Mouse (Mus musculus) megakaryocyte-erythroid progenitor cell, adult 5-6 weeks (primary cell): ENCODE measurements at regions not wholly inside any gene's neighbourhood (a gene's known extent, or its start where the extent isn't known, plus 50 kb on each side); places are given as distances from the start of the nearest gene placed in this dataset.
"Not testable (repeated sequence)": the region's sequence is repeated elsewhere in the genome, so short reads cannot be mapped to it uniquely, and the experiment has no call there.

Experiments
- ATAC-seq: replicated peaks from 2 replicates; pipeline ENCODE4 v1.8.0; 2016; ENCODE audit warnings: mild to moderate bottlenecking, inconsistent platforms; ENCODE audit not compliant: severe bottlenecking, poor library complexity, low FRiP score, low TSS enrichment

DNA sequence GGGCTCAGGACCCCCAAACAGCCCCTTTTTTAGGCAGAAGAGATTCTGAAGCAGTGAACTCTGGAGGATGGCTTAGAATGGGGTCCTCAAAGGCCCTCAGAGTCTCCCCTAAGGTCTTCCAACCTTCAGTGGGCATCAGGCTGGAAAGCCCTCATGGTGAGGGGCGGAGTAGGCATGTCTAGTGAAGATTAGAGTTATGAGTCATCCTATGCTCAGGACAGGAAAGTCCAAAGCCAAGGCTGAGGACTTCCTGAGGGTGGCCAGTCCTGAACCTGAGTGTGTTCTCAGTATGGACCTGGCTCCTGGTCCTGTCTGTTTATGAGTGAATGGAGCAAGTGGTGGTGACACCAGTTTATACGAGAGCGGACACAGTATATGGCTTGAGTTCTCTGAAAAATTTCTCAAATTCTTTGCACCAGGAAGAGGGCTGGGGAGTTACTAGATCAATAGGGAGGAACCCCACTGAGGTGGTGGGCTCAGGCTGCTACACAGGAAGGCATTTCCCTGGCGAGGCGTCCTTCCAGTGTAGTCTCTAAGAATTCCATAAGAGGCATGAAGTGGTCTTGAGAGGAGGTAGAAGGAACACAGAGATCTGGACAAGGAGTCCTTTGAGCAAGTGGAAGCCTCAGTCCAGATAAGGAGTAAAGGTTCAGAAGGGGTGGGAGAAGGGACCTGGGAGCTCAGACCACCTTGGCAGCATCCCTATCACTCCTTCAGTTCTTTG is 266.2 kb downstream of the Cyp26b1 start:
- peak; percentile 41 for ATAC-seq

- ATAC-seq, result no peak
Observed at GRCm38 (mm10) chr6:84325384-84326114, 268.2 kb downstream of the Cyp26b1 start.

GRCm38 (mm10) chr6:84324185-84324584 is 269.5 kb downstream of the Cyp26b1 start:
- ATAC-seq, result no peak

GRCm38 (mm10) chr6:84322528-84322927 is 271.2 kb downstream of the Cyp26b1 start:
- no peak for ATAC-seq

DNA sequence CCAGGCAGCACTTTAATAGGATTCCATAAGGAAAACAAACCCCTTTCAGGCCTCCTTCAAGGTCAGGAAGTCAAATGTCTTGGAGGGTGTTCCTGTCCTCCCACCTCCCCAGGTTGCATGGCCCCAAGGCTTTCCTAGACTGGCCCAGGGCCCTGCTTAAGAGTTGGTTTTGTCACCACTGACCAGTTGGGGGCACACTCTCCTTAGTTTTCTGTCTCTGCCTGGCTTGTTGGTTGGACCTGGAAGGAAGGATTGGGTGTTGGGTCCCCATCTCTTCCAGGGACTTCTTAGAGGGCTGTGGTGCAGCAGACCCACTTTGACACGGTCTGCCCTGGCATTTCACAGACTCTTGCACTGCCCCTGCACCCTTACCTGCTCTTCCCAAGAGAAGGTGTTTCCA is 273.1 kb downstream of the Cyp26b1 start:
- ATAC-seq, result peak; percentile 54; the same call in 1 of the 2 replicates

- no peak for ATAC-seq
Observed at GRCm38 (mm10) chr6:84318774-84319173, 274.9 kb downstream of the Cyp26b1 start.

- 0 out of 2 replicates have a peak, but pooled peaks have one; percentile 35 for ATAC-seq
Observed at GRCm38 (mm10) chr6:84317026-84317425, 276.7 kb downstream of the Cyp26b1 start.

- no peak for ATAC-seq
Observed at GRCm38 (mm10) chr6:84315175-84315912, 278.4 kb downstream of the Cyp26b1 start.

DNA sequence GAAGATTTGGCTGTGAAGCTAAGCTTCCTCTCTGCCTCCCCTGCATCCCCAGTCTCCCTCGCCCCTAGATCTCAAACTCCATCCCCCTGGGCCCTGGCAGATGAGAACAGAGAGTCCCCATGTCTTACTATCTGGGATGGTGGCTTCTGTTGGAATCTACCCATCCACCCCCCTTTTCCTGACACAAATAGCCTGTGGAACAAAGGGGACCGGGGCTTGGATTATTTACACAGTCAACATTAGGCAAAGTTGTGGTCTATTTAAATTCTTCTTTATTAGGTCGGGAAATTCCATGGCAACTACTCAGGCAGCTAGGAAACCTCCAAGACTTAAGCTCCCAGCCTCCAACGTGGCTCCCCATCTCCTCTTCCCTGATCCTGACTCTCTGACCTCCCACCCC is 279.9 kb downstream of the Cyp26b1 start:
- no peak for ATAC-seq

DNA sequence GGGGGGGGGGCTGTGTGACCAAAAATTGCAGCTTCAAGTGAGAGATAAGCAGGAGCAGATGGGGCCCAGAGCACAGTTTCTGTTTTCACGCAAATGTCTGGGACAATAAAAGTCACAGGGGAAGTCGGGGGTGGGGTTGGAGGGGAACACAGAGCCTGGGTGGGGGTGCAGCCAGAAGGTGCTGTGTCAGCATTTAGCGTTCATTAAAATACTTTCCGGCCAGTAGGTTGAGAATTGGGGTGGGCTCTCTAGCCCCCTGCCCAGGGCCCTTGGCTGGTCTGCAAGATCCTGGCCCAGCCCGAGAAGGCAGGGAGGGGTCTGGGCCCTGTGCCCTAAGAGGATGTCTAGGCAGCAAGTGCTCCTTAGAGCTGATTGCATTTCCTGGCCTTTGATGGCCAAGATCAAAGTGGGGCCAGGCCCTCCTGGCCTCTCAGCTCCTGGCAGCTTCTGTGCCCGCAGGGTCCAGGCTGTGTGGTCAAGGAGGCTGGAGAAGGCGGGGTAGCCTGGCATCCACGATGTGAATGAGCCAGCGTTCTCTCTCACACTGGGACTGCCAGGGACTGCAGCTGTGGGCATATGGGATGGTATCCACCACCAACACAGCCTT is 283.0 kb downstream of the Cyp26b1 start:
- ATAC-seq, result no peak

DNA sequence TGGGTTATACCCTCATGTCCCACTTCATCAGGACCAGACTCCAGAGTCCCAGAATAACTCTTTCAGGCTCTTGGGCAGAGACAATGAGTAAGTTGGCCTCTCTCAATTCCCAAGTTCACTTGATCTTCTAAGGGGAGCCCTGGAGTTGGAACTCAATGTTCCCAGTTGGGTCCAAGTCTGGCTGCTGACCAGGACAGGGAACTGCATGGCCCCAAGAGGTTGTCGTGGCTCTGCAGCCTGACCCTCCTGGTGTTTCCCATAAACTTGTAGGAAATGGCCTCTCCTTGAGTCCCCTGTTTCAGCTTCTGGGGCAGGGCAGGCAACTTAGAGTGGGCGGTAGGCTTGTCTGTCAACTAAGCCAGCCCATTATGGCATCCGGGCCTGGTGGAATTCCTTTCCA is 286.2 kb downstream of the Cyp26b1 start:
- no peak for ATAC-seq

- ATAC-seq, result no peak
Observed at GRCm38 (mm10) chr6:84306585-84306984, 287.1 kb downstream of the Cyp26b1 start.

DNA sequence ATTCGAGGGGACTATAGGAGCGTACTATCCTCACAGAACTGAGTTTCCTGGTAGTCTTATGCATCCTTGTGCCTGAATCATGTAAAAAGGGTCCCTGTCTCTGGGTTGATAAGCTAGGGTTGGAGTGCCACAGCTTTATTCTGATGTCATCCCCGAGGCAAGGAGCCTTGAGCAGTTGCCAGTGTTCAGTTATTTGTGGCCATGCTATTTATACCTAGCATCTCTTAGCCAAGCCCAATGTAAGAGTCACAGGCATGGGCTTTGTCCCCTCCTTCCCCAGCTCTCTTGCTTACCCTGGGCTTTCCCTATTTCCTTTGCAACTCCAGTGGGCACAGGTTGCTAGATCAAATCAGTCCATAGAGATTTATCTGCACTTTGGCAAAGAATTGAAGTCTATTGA is 288.6 kb downstream of the Cyp26b1 start:
- no peak for ATAC-seq

DNA sequence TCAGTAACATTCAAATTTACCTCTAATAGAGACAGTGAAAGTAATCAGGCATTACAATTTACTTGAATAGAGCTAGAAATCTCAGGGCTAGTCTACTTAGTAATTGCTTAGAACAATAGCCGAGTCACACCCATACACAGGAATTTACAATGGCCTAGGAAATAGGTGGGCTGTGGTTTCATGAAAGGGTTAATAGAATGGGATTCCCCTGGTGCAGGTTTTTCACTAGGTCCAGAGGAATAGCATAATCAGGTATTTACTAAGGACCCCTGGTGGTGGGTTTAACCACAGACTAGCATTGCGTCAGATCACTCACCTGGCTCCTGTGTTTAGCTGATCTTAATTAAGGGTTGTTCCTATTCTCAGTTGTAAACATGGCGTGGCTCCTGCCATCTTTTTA is 290.8 kb downstream of the Cyp26b1 start:
- not testable (repeated sequence) for ATAC-seq

DNA sequence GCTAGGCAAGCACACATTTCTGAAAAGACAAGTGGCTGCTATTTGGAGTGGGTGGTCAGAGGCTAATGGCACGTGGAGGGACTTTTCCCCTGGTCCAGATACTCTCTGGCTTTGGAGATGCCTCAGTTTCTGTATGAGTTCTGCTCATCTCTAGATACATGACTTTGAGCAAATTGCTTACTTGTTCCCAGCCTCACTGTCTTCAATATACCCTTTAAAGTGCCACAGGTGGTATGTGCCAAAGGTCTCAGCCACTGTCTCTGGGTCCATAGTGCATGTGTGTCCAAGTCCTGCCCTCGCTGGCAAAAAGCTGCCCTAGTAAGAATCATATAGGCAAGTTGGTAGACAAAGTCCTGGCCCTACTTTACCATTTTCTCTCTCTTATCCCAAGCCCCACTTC is 291.5 kb downstream of the Dysf start:
- no peak for ATAC-seq

GRCm38 (mm10) chr6:84299146-84299545 is 290.8 kb downstream of the Dysf start:
- ATAC-seq, result no peak

DNA sequence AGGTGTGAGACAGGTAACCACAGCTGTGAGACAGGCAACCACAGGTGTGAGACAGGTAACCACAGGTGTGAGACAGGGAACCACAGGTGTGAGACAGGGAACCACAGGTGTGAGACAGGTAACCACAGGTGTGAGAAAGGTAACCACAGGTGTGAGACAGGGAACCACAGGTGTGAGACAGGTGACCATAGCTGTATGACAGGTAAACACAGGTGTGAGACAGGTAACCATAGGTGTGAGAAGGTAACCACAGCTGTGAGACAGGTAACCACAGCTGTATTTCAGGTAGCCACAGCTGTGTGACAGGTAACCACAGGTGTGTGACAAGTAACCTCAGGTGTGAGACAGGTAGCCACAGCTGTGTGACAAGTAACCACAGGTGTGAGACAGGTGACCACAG is 265.5 kb downstream of the Dysf start:
- not testable (repeated sequence) for ATAC-seq

DNA sequence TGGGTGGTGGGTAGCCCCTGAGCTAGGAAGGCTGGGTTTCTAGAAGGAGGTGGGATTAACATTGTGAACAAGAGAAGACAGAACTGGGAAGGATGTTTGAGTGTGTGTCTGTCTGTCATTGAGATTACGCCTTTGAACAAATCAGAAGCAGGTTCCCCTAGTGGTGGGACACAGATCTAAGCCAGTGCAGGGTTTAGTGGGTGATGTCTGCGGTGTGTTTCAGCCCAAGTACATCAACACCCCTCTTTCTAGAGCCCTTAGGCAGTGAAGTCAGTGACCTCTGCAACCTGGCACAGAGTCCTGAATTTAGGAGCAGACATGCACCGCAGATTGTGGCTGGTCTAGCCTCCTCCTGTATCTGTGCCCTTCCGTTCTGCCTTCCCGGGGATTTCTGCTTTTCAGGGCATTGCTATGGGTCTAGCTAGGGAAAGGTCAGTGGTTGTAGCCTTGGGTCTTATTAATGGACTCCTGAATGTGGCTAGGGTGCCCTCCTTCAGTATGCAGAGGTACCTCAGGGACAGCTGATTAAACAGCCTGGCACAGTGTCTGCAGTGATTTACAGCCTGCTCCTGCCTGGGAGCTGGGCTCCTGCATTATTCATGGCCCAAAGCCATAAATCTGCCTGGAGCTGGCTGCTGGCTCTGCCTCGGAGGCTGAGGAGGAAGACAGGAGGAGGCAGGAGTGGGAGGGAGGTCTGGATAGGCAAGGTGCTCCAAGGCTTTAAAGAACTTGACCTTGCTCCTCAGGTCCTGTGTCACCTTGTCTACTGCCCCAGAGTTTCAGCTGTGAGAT is 264.3 kb downstream of the Dysf start:
- ATAC-seq, result no peak

GRCm38 (mm10) chr6:84271966-84272365 is 263.6 kb downstream of the Dysf start:
- no peak for ATAC-seq
